Mouse (Mus musculus) heart, postnatal 14 days (tissue): ENCODE measurements around the gene Paqr9. TPM values are rescaled to one million over a fixed set of nuclear protein-coding genes. Genes with fewer than 3 reads are reported as not detected.
A peak's percentile ranks its signal among the peaks of the same experiment; 100 is the strongest.

Experiments used
- DNase-seq, 2 experiments: peaks; one replicate each; pipeline ENCODE4 v3.0.0; 2021 to 2022
- intact Hi-C: fragments of 180-260 bp; cut with DNase I; formaldehyde crosslinking; loops from one replicate; pipeline ENCODE4 v1.15.1; 2025
- total RNA-seq, 2 experiments: library from RNA; stranded (reverse); gene quantifications; 2 replicates each; pipeline ENCODE4 v1.2.3; 2021

The Paqr9 gene
- total RNA-seq, 2 experiments from 2014 or later = 48.8 to 50.6 TPM

DNA sequence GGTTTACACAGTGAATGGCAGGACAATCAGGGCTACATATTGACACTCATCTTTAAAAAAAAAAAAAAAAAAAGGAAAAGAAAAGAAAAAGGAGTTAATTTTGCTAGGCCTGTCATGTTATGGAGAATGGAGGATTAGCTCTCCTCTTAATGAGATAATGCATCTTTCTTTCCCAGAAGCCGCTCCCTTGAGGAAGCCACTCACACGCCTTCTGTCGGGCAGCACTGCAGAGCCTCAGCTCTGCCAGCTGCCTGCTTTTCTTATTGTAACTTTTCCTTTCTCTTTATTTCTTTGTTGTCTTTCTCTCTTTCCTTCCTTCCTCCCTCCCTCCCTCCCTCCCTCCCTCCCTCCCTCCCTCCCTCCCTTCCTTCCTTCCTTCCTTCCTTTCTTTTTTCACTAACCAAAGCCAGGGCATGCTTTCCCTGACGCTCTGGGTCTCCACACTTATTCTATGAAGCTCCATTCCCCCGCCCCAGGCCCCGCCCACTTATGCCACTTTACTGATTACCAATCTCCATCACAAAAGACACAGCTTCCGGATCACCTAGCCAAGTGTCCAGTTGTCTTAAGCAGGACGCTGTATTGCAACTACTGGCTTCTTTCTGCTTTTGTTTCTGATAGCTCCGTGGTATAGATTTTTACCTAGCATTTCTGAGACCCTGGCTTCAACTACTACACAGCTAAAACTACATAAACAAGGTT lies 54.1 kb downstream of the Paqr9 start:
- DNase-seq = no peak
- intact Hi-C loops = no loop called here

DNA sequence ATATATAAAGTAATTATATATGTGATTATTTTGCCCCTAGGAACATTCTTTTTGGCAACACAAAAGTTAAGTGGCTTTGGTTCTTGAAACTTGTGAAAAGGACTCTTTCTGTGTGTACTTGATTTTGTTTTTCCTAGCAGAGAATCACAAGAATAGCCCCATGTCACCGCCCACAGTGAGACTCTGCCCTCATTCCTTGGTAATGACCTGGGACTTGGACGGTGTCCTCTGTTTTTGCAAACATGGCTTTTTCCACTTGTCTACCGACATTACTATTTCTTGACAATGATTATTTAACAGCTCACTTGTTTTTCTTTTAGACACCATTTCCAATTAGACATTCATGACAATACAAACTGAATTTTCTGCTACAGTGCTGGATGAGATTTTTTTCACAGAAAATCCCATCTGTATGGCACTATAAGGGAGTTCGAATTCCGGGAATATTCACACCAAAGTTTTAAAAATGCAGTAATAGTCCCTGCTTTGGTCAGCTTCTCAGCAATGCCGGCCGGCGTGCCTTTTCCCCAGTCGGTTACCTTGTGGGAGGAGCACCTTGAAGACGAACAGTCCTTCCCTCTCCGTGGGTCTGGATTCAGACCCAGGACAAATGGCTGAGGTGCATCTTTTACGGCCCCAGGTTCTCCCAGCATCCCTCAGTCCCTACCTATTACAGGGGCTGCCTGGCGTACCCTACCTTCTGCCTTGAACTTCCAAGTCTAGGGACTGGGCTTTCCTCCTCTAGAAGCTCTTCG lies 55.6 kb downstream of the Paqr9 start:
- peak; percentile 19 to 50 for DNase-seq
- intact Hi-C loops = loop anchor here (5.0 kb wide), 1 partner anchor 72 kb away; no protein-coding TSS in a partner anchor

- DNase-seq = no peak
- intact Hi-C loops = loop anchor here (5.0 kb wide), 1 partner anchor 71 kb away; no protein-coding TSS in a partner anchor
These were observed 56.5 kb downstream of the Paqr9 start for GRCm38 (mm10) chr9:95615961-95616360.

Other genes with a start within 250 kb of the Paqr9 start
- gene Chst2, start 152.9 kb upstream of the Paqr9 start, total RNA-seq = 1 to 10 TPM; 2.2 to 2.3 TPM
- gene U2surp, start 47.7 kb upstream of the Paqr9 start, total RNA-seq = 10 to 100 TPM; 34.2 to 39.0 TPM
- 10 to 100 TPM; 24.3 to 25.1 TPM for gene Pcolce2, start 77.9 kb downstream of the Paqr9 start, total RNA-seq
- gene Trpc1, start 190.7 kb downstream of the Paqr9 start, total RNA-seq = 1 to 10 TPM; 6.7 to 8.6 TPM